Mouse (Mus musculus) liver, embryonic 14.5 days (tissue): ENCODE data around the gene Fbxo42. TPM values are rescaled to one million over a fixed set of nuclear protein-coding genes. Genes with fewer than 3 reads are reported as not detected.

Experiments
- ATAC-seq: fragments of 200-750 bp; cut with Nextera tagmentation; 2 replicates; pipeline ENCODE4 v1.8.0; 2017; ENCODE audit warnings: moderate number of reproducible peaks, mild to moderate bottlenecking, moderate library complexity; ENCODE audit not compliant: insufficient read depth
- DNase-seq, 3 experiments: peaks; one replicate each; pipeline ENCODE4 v3.0.0-alpha.2; 2012 to 2013; ENCODE audit warnings: low read depth in 3 of 3, low spot score in 3 of 3
- H3K27ac ChIP-seq: fragments of 300-500 bp; sonication (generic); 2 replicates; pipeline ENCODE4 v1.5.1; 2014; ENCODE audit warnings: moderate library complexity, mild to moderate bottlenecking, control low read depth, inconsistent platforms
- H3K27me3 ChIP-seq: fragments of 300-500 bp; sonication (generic); 2 replicates; pipeline ENCODE4 v1.6.1; 2014; ENCODE audit warnings: mild to moderate bottlenecking, low read length, moderate library complexity; ENCODE audit not compliant: control insufficient read depth, insufficient read depth
- H3K36me3 ChIP-seq: fragments of 300-500 bp; sonication (generic); replicated peaks from 2 replicates; pipeline ENCODE4 v1.6.1; 2014; ENCODE audit warnings: low read depth; ENCODE audit not compliant: control insufficient read depth, insufficient read depth
- H3K4me1 ChIP-seq, 2 experiments: fragments of 200-500 bp in 1 of 2; fragments of 300-500 bp in 1 of 2; sonication (generic) in 1 of 2; replicated peaks; 2 replicates each; pipeline ENCODE4 v1.6.1; 2012 to 2014; ENCODE audit warnings: antibody characterized with exemption in 1 of 2, inconsistent platforms in 1 of 2, low read length in 1 of 2; ENCODE audit not compliant: control insufficient read depth in 2 of 2, insufficient read depth in 2 of 2
- H3K4me2 ChIP-seq: fragments of 300-500 bp; sonication (generic); 2 replicates; pipeline ENCODE4 v1.6.1; 2014; ENCODE audit warnings: low read depth, mild to moderate bottlenecking, control low read depth, moderate library complexity
- H3K4me3 ChIP-seq, 2 experiments: fragments of 200-500 bp in 1 of 2; fragments of 300-500 bp in 1 of 2; sonication (generic) in 1 of 2; 2 replicates each; pipeline ENCODE4 v1.5.1; 2012 to 2014; ENCODE audit warnings: low read depth in 2 of 2, low read length in 2 of 2, mild to moderate bottlenecking in 2 of 2, control low read depth in 1 of 2, inconsistent platforms in 1 of 2, moderate library complexity in 1 of 2; ENCODE audit not compliant: insufficient read depth in 1 of 2
- H3K9ac ChIP-seq: fragments of 300-500 bp; sonication (generic); replicated peaks from 2 replicates; pipeline ENCODE4 v1.6.1; 2014; ENCODE audit warnings: mild to moderate bottlenecking, control low read depth, moderate library complexity
- H3K9me3 ChIP-seq: fragments of 300-500 bp; sonication (generic); 2 replicates; pipeline ENCODE4 v1.6.1; 2016; ENCODE audit warnings: low read length, mixed read lengths; ENCODE audit not compliant: control insufficient read depth
- CTCF ChIP-seq: IDR thresholded peaks from 2 replicates; pipeline ENCODE4 v1.5.1; 2016; ENCODE audit warnings: antibody characterized with exemption, low read depth, control low read depth
- EP300 ChIP-seq: IDR thresholded peaks from 2 replicates; pipeline ENCODE4 v1.6.1; 2016; ENCODE audit warnings: antibody characterized with exemption, low read depth
- WGBS: fragments of 180-500 bp; shearing (Covaris S2); extraction: QIAGEN DNeasy Blood & Tissue Kit; methylation state at CpG from one replicate; pipeline ENCODE4 v1.1.7; 2014; ENCODE audit not compliant: insufficient replicate concordance; 5-methylcytosine and 5-hydroxymethylcytosine counted together
- polyA plus RNA-seq, 2 experiments: library from polyadenylated mRNA; depleted of rRNA in 1 of 2; stranded (reverse) in 1 of 2; unstranded in 1 of 2; fragments of >200 nt; fragmentation: Nextera tagmentation in 1 of 2; extraction: Ambion mirVana in 1 of 2; gene quantifications; 2 replicates each; pipeline versions ENCODE4 v1.2.1 to v1.2.3; 2012 to 2014

The Fbxo42 gene
- polyA plus RNA-seq, 2 experiments = 8.3 to 17.6 TPM

DNA sequence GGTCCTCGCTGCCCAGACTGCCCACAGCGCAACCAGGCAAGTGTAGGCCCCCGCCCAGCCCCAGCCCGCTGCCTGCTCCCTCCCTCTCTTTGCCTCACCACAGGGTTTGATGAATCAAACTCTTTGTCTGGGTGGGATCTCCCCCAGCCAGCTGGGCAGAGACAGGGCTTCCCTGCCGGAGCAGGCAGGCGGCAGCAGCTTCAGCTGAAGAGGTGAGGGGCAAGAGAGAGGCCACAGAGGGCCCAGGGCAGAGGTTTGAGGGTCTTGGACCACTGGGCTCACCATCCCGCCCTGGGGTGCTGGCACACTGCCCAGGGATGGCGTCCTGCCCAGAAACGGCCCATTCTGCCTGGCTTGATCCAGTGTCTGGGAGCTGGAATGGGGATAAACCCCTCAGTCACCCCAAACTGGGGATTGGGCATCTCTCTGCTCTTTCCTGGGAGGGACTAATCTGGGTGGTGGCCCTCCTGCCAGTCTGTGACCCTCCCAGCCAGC is 97.3 kb downstream of the Fbxo42 start:
- Histone ChIP-seq H3K4me3 (no peak overlapping the region), H3K27me3 (peaks cover 87% of the 10 kb centered on the region), H3K9ac (no peak overlapping the region), H3K4me2 (no peak overlapping the region), H3K9me3 (no peaks in the 10 kb centered on the region), H3K36me3 (no peaks in the 10 kb centered on the region), H3K4me1 (peaks cover 5 to 7% of the 10 kb centered on the region in 2 experiments; a peak in 3 of 4 replicates), H3K27ac (no peak overlapping the region)
- TF ChIP-seq EP300 = no peak
- no peak for TF ChIP-seq CTCF
- DNase-seq (no peak), ATAC-seq (no peak)
- 25% methylated on average over 9 of the region's 9 CpGs for WGBS

- DNase-seq = no peak
- no peak for ATAC-seq
- 22% methylated on average over 24 of the region's 24 CpGs for WGBS
These were observed 98.6 kb downstream of the Fbxo42 start for GRCm38 (mm10) chr4:141246089-141246997.

GRCm38 (mm10) chr4:141246998-141247350 is 99.3 kb downstream of the Fbxo42 start:
- peaks cover 68% of the 10 kb centered on the region for H3K27me3 ChIP-seq
- TF ChIP-seq CTCF (no peak), EP300 (no peak)
- no peak overlapping the region for H3K4me3 ChIP-seq
- ATAC-seq (no peak), DNase-seq (no peak)
- no peaks in the 10 kb centered on the region for H3K4me1 ChIP-seq
- H3K4me2 ChIP-seq = peak overlapping the region; percentile 49; the same call in 1 of the 2 replicates
- no peaks in the 10 kb centered on the region for H3K36me3 ChIP-seq
- WGBS = 7% methylated on average over 17 of the region's 17 CpGs
- H3K27ac ChIP-seq = no peak overlapping the region
- no peaks in the 10 kb centered on the region for H3K9me3 ChIP-seq
- H3K9ac ChIP-seq = no peak overlapping the region

More at GRCm38 (mm10) chr4:141246089-141246997, 98.6 kb downstream of the Fbxo42 start:
- Histone ChIP-seq H3K36me3 (no peaks in the 10 kb centered on the region), H3K27me3 (peaks cover 74% of the 10 kb centered on the region), H3K9me3 (no peaks in the 10 kb centered on the region), H3K27ac (no peak overlapping the region), H3K4me1 (no peaks in the 10 kb centered on the region; a peak in 1 of 4 replicates), H3K4me2 (no peak overlapping the region), H3K9ac (no peak overlapping the region), H3K4me3 (no peak overlapping the region)
- TF ChIP-seq EP300 (no peak), CTCF (no peak)

GRCm38 (mm10) chr4:141247776-141248613 is 100.3 kb downstream of the Fbxo42 start:
- no peaks in the 10 kb centered on the region for H3K9me3 ChIP-seq
- peak overlapping the region; percentile 49 for H3K4me2 ChIP-seq
- H3K9ac ChIP-seq = no peak overlapping the region
- ATAC-seq (no peak), DNase-seq (no peak)
- peak overlapping the region; percentile 5 to 36; a peak in 2 of 4 replicates for H3K4me3 ChIP-seq
- no peak for TF ChIP-seq EP300
- no peak for TF ChIP-seq CTCF
- 2% methylated on average over 60 of the region's 60 CpGs for WGBS
- H3K36me3 ChIP-seq = no peaks in the 10 kb centered on the region
- H3K4me1 ChIP-seq = no peaks in the 10 kb centered on the region
- peaks cover 58% of the 10 kb centered on the region for H3K27me3 ChIP-seq
- H3K27ac ChIP-seq = no peak overlapping the region
